Mouse (Mus musculus) B cell, adult 2 months (primary cell): ENCODE measurements around the gene Spred2.

Experiments used
- DNase-seq, 2 experiments: peaks; one replicate each; pipeline ENCODE4 v3.0.0; 2022

Spred2 gene

GRCm38 (mm10) chr11:19955701-19956100 is 31.5 kb downstream of the Spred2 start:
- DNase-seq: no peak

- no peak for DNase-seq
Measured at GRCm38 (mm10) chr11:19959006-19959405, 34.8 kb downstream of the Spred2 start.

- no peak for DNase-seq
Measured at GRCm38 (mm10) chr11:19959897-19960296, 35.7 kb downstream of the Spred2 start.

GRCm38 (mm10) chr11:19960541-19960940 is 36.4 kb downstream of the Spred2 start:
- no peak for DNase-seq

GRCm38 (mm10) chr11:19961088-19961487 is 36.9 kb downstream of the Spred2 start:
- no peak for DNase-seq

- DNase-seq: no peak
Measured at GRCm38 (mm10) chr11:19961766-19962365, 37.7 kb downstream of the Spred2 start.

- DNase-seq: no peak
Measured at GRCm38 (mm10) chr11:19962796-19963195, 38.6 kb downstream of the Spred2 start.

GRCm38 (mm10) chr11:19963717-19964141 is 39.6 kb downstream of the Spred2 start:
- DNase-seq: peak in 1 of 2 experiments; percentile 19

GRCm38 (mm10) chr11:19964333-19964732 is 40.2 kb downstream of the Spred2 start:
- no peak for DNase-seq

GRCm38 (mm10) chr11:19965037-19965611 is 40.9 kb downstream of the Spred2 start:
- DNase-seq: no peak

GRCm38 (mm10) chr11:19965664-19966063 is 41.5 kb downstream of the Spred2 start:
- DNase-seq: peak in 1 of 2 experiments; percentile 40

GRCm38 (mm10) chr11:19966294-19966693 is 42.1 kb downstream of the Spred2 start:
- DNase-seq: no peak

- DNase-seq: no peak
Measured at GRCm38 (mm10) chr11:19969584-19969983, 45.4 kb downstream of the Spred2 start.

GRCm38 (mm10) chr11:19971954-19972750 is 48.0 kb downstream of the Spred2 start:
- peak in 1 of 2 experiments; percentile 24 for DNase-seq

GRCm38 (mm10) chr11:19973032-19973790 is 49.0 kb downstream of the Spred2 start:
- DNase-seq: no peak

GRCm38 (mm10) chr11:19976032-19976431 is 51.9 kb downstream of the Spred2 start:
- DNase-seq: no peak

GRCm38 (mm10) chr11:19977687-19978086 is 53.5 kb downstream of the Spred2 start:
- DNase-seq: peak in 1 of 2 experiments; percentile 22

- DNase-seq: peak; percentile 50 to 55
Measured at GRCm38 (mm10) chr11:19979338-19979737, 55.2 kb downstream of the Spred2 start.

GRCm38 (mm10) chr11:19982113-19982512 is 57.9 kb downstream of the Spred2 start:
- no peak for DNase-seq

- DNase-seq: no peak
Measured at GRCm38 (mm10) chr11:19982779-19983178, 58.6 kb downstream of the Spred2 start.

GRCm38 (mm10) chr11:19983298-19983697 is 59.1 kb downstream of the Spred2 start:
- no peak for DNase-seq

- DNase-seq: no peak
Measured at GRCm38 (mm10) chr11:19984029-19984428, 59.9 kb downstream of the Spred2 start.

GRCm38 (mm10) chr11:19985283-19985854 is 61.2 kb downstream of the Spred2 start:
- DNase-seq: no peak
